Mouse (Mus musculus) spleen, adult 2 months (tissue): ENCODE results near the gene Gng3. TPM values are rescaled to one million over a fixed set of nuclear protein-coding genes. Genes with fewer than 3 reads are reported as not detected.
"Not testable (repeated sequence)": the region's sequence is repeated elsewhere in the genome, so short reads cannot be mapped to it uniquely, and the experiment has no call there.

Source experiments
- DNase-seq, 2 experiments: peaks; one replicate each; pipeline versions ENCODE4 v3.0.0 to v3.0.0-alpha.2; 2012 to 2021; ENCODE audit warnings: low spot score in 2 of 2, low read depth in 1 of 2
- H3K27ac ChIP-seq: fragments of 200-500 bp; 2 replicates; pipeline ENCODE4 v1.5.1; 2012; ENCODE audit warnings: low read length, inconsistent platforms; ENCODE audit not compliant: insufficient read depth
- H3K27me3 ChIP-seq: fragments of 200-500 bp; 2 replicates; pipeline ENCODE4 v1.6.1; 2012; ENCODE audit warnings: mild to moderate bottlenecking, moderate library complexity, low read length, inconsistent platforms; ENCODE audit not compliant: control insufficient read depth, insufficient read depth
- H3K36me3 ChIP-seq: fragments of 200-500 bp; 2 replicates; pipeline ENCODE4 v1.6.1; 2012; ENCODE audit warnings: mild to moderate bottlenecking, low read length, inconsistent platforms; ENCODE audit not compliant: control insufficient read depth, insufficient read depth
- H3K4me1 ChIP-seq: fragments of 200-500 bp; 2 replicates; pipeline ENCODE4 v1.6.1; 2011; ENCODE audit warnings: inconsistent platforms; ENCODE audit not compliant: control insufficient read depth, insufficient read depth, insufficient read length
- H3K4me3 ChIP-seq: fragments of 200-500 bp; 2 replicates; pipeline ENCODE4 v1.5.1; 2011; ENCODE audit warnings: mild to moderate bottlenecking, inconsistent platforms; ENCODE audit not compliant: insufficient read depth, insufficient read length; ENCODE audit errors: extremely low read depth
- CTCF ChIP-seq: fragments of 200-500 bp; IDR thresholded peaks from 2 replicates; pipeline ENCODE4 v1.5.1; 2011; ENCODE audit warnings: mild to moderate bottlenecking, inconsistent platforms; ENCODE audit not compliant: insufficient read depth, insufficient read length, insufficient replicate concordance; ENCODE audit errors: extremely low read depth
- POLR2A ChIP-seq: fragments of 200-500 bp; IDR thresholded peaks from 2 replicates; pipeline ENCODE4 v1.6.1; 2011; ENCODE audit warnings: low read depth, low read length, inconsistent platforms
- WGBS: fragments of 180-500 bp; shearing (Covaris S2); methylation state at CpG from one replicate; pipeline ENCODE4 v1.1.7; 2018; 5-methylcytosine and 5-hydroxymethylcytosine counted together
- polyA plus RNA-seq: library from polyadenylated mRNA; depleted of rRNA; stranded (reverse); fragments of >200 nt; gene quantifications from 2 replicates; pipeline ENCODE4 v1.2.3, GENCODE M21; 2012

The Gng3 gene
- polyA plus RNA-seq, 1 experiment = 0.05 TPM

DNA sequence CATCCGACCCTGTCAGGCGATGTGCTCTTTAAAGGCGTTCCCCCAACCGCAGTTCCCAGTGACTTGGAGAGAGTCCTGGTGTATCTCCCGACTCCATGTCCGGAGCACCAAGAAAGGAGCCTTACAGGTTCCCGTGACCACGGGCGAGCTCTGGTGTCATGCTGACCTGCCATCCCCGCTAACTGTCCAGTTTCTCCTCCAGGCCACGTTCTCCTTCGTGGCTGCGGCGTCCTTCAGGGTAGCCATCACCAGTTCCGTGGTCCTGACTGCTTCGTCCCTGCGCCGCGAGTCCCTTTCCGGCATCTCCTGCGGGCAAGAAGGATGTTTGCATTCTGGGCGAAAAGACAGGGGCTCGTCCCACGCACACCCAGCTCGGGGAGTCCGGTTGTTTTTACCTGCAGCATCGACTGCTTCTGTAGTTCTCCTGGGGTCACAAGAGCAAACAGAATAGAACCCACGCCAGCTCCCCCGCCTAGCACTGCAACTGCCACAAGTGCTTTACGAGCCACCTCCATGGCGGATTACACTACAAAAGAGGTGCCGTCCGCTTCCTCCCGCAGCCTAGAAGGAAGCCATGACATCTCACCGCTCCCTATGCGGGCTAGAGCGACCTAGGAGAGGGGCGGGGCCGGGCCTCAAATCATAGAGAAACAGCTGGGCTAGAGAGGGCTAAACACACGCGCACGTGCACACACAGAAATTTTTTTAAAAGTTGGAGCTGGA is 41.5 kb upstream of the Gng3 start, which contains the start of gene Uqcc3:
Gene Uqcc3, minus strand, starts transcription at position 613 of the 723 bp plus-strand sequence.
- peak within 1 kb of the TSS; percentile 69 for H3K27ac ChIP-seq
- no peaks in the 10 kb centered on the region for H3K27me3 ChIP-seq
- TF ChIP-seq POLR2A = peak; percentile 85
- no peak for TF ChIP-seq CTCF
- WGBS = under 1% methylated on average over 42 of the region's 42 CpGs
- peaks cover 2% of the 10 kb centered on the region; the same call in 1 of the 2 replicates for H3K36me3 ChIP-seq
- H3K4me1 ChIP-seq = no peaks in the 10 kb centered on the region; the same call in 1 of the 2 replicates
- DNase-seq = peak; percentile 81 to 87
- peak within 1 kb of the TSS; percentile 89 for H3K4me3 ChIP-seq

DNA sequence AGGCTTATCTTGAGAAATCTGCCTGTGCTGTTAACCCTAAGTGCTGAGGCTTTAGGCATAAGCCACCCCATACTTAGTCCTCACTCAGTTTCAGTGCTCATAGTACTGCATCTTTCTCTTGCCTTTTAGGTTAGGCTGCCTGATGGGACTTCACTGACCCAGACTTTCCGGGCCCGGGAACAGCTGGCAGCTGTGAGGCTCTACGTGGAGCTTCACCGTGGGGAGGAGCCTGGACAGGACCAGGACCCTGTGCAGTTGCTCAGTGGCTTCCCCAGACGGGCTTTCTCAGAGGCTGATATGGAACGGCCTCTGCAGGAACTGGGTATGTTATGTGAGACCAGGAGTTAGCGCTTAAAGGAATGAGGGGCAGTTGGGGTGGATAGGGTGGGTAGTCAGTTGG is 36.0 kb upstream of the Gng3 start:
- Histone ChIP-seq H3K4me3 (no peak overlapping the region), H3K4me1 (peaks cover 3% of the 10 kb centered on the region; the same call in 1 of the 2 replicates), H3K27me3 (no peaks in the 10 kb centered on the region), H3K27ac (no peak overlapping the region), H3K36me3 (peaks cover 18% of the 10 kb centered on the region)
- TF ChIP-seq CTCF (no peak), POLR2A (no peak)
- no peak for DNase-seq
- 92% methylated on average over 7 of the region's 7 CpGs for WGBS

DNA sequence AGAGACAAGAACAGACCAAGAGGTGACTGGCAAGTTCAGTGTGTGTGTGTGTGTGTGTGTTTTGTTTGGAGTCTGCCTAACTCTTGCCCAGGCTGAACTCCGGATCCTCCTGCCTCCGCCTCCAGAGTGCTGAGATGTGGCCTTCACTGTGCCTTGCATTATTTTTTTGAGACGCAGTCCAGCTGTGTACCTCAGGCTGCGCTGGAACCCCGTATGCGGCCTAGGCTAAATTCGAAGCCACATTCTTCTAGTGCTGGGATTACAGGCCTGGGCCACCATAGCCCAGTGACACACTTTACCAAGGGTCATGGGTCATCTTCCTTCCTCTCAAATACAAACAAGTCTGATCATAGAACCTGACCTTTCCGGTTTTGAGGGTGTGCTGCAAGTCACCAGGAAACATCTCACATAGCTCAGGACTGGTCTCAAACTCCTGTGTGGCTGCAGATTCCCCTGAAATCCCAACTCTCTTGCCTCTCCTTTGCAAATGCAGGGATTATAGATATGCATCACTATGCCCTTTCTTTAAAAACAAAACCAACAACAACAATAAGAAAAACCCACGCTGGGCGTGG is 33.4 kb upstream of the Gng3 start:
- peaks cover 3% of the 10 kb centered on the region; the same call in 1 of the 2 replicates for H3K4me1 ChIP-seq
- H3K36me3 ChIP-seq = peaks cover 17% of the 10 kb centered on the region
- 72% methylated on average over 10 of the region's 10 CpGs for WGBS
- H3K27me3 ChIP-seq = no peaks in the 10 kb centered on the region
- TF ChIP-seq POLR2A = no peak
- peak overlapping the region; percentile 78 for H3K4me3 ChIP-seq
- DNase-seq = no peak
- H3K27ac ChIP-seq = no peak overlapping the region

DNA sequence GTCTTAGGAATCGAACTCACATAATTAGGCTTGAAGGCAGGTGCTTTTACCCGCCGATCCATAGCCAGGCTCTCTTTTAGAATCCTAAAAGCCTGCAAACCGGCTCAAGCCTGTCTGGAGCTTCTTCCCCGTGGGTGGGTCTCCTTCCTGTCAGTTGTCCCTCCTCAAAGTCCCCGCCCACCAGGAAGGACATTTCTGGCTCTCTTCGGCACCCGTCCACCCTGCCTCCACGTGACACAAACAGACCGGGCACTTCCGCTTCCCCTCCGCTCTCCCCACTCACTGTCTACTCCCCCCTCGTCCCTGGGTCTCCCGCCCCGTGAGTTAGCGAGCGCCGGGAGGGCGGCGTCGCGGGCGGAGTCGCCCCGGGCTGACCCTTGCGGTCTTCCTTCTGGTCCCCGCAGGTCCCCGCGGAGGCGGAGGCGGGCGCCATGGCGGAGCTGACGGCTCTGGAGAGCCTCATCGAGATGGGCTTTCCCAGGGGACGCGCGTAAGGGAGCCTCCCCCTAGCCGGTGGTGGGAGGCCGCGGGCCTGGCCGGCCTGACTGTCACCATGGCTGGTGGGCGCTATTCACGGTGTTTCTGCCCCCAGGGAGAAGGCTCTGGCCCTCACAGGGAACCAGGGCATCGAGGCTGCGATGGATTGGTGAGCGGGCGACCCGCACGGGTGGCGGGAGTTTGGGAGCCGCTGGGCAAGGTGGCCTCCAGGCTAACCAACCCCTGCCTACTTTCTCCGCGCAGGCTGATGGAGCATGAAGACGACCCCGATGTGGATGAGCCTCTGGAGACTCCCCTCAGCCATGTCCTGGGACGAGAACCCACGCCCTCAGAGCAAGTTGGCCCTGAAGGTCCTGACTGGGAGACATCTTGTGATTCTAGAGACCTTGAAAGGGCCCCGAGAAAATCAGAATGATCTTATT is 32.5 kb upstream of the Gng3 start, which contains the start of gene Ubxn1:
Gene Ubxn1, plus strand, starts transcription at position 230 of the 920 bp plus-strand sequence.
- H3K4me3 ChIP-seq = peak within 1 kb of the TSS; percentile 78
- 1% methylated on average over 57 of the region's 59 CpGs for WGBS
- no peaks in the 10 kb centered on the region for H3K27me3 ChIP-seq
- peaks cover 17% of the 10 kb centered on the region for H3K36me3 ChIP-seq
- no peak; the same call in none of the 2 replicates for TF ChIP-seq POLR2A
- no peak for TF ChIP-seq CTCF
- H3K4me1 ChIP-seq = peaks cover 3% of the 10 kb centered on the region; the same call in 1 of the 2 replicates
- peak; percentile 87 to 96 for DNase-seq
- H3K27ac ChIP-seq = peak within 1 kb of the TSS; percentile 73

DNA sequence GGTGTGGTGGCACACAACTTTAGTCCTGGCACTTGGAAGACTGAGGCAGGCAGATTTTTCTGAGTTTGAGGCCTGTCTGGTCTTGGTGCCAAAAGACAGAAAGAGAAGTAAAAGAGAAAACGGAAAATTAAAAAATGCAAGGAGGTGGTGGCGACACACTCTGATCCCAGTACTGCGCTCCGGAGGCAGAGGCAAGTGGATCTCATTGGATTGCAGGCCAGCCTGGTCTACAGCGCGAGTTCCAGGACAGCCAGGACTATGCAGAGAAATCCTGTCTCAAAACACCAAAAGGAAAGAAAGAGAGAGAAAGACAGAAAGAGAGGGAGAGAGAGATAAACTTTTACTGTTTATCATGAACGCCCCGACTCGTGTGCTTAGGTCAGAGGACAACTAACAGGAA is 31.8 kb upstream of the Gng3 start:
- peak overlapping the region; percentile 55 for H3K27ac ChIP-seq
- WGBS = 21% methylated on average over 9 of the region's 9 CpGs
- no peak for DNase-seq
- no peak for TF ChIP-seq POLR2A
- TF ChIP-seq CTCF = no peak
- H3K4me3 ChIP-seq = peak overlapping the region; percentile 78
- H3K4me1 ChIP-seq = peaks cover 3% of the 10 kb centered on the region; the same call in 1 of the 2 replicates
- peaks cover 17% of the 10 kb centered on the region for H3K36me3 ChIP-seq
- no peaks in the 10 kb centered on the region for H3K27me3 ChIP-seq

DNA sequence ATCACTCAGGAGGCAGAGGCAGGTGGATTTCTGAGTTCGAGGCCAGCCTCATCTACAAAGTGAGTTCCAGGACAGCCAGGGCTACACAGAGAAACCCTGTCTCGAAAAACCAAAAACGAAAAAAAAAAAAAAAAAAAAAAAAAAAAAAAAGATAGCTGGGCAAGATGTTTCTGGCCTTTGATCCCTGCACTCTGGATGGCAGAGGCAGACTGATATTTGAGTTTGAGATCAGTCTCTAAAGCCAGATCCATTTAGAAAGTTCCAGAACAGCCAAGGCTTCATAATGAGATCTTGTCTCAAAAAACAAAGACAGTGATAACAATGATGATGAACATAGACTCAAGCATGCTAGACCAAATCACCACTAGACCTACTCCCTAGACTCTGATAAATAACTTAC is 31.4 kb upstream of the Gng3 start:
- not testable (repeated sequence) for DNase-seq, H3K4me3 ChIP-seq, H3K27me3 ChIP-seq, H3K4me1 ChIP-seq, H3K27ac ChIP-seq
- H3K36me3 ChIP-seq = peaks cover 15% of the 10 kb centered on the region
- WGBS = 67% methylated on average over 3 of the region's 3 CpGs
